Mouse (Mus musculus): Measurements from ENCODE around the gene Limk2. TPM values are rescaled to one million over a fixed set of nuclear protein-coding genes. Genes with fewer than 3 reads are reported as not detected.

Limk2 gene
- total RNA-seq (2022): 10 to 100 TPM; 10.9 to 12.5 (median 11.9) TPM

GRCm38 (mm10) chr11:3408997-3409732 is at the start of gene Limk2:
Limk2 (minus strand) TSS chr11:3409189.
- DNase-seq (ENCODE audit: low spot score in 2 of 2): peak; percentile 81 to 86

DNA sequence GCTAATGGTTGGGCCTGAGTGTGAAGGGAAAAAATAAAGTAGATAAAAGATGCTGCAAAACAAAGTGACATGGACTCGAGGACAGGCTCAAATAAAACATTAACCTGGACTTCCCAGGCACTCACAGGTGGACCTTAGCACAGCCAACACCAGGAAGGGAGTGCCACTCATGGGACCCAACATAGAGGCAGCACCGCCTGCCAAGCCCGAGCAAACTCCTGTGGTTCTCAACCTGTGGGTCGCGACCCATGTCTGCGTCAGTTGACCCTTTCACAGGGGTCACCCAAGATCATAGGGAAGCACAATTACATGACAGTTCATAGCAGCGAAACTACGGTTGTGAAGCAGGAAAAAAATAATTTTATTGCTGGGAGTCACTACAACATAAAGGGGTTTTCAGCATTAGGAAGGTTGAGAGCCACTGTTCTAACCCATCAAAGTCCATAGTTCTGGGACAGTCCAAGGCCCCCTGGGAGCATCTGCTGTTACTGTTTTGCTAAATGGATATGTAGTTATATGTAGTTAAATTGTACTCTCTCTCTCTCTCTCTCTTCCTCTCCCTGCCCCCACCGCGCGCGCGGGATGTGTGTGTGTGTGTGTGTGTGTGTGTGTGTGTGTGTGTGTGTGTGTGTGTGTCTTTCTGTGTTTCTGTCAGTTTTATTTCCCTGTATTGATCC is 49.6 kb upstream of the Limk2 start:
- no peak for DNase-seq (ENCODE audit: low spot score in 2 of 2)

DNA sequence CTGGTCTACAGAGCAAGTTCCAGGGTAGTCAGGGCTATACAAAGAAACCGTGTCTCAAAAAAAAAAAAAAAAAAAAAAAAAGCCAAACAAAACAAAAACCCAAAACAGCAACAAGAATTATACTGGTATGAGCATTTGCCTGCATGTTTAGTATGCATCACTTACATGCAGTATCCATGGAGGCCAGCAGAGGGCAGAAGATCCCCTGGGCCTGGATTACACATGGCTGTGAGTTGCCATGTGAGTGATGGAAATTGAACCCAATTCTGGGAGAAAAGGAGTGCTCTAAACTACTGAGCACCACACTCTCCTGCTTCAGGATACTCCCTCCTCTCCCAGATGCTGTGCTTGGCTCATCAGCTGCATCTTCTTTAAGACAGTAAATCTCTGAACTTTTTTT is 47.4 kb upstream of the Limk2 start:
- DNase-seq (ENCODE audit: low spot score in 2 of 2): peak; percentile 29 to 34

- DNase-seq (ENCODE audit: low spot score in 2 of 2): no peak
Observed at GRCm38 (mm10) chr11:3454506-3454905, 45.5 kb upstream of the Limk2 start.

DNA sequence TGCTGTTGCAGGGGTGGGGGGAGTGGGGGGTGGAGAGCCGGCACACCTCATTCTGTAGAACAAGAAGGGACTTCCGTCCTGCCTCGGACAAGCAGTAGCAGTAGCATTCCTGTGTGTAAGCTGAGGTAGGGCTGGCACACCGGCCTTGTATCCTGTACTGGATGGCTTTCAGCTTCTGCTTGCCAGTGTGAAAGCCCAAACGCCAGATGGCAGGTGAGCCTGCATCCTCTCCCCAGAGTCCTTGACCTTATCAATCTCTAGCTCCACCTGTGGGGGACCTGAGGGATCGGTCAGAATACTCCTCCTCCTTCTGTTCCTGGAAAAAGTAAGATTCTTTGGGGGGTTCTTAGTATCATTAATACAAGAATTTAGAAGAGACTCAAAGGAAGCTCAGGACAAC is 44.5 kb upstream of the Limk2 start:
- DNase-seq (ENCODE audit: low spot score in 2 of 2): no peak

- DNase-seq (ENCODE audit: low spot score in 2 of 2): no peak
Observed at GRCm38 (mm10) chr11:3452769-3453168, 43.8 kb upstream of the Limk2 start.

DNA sequence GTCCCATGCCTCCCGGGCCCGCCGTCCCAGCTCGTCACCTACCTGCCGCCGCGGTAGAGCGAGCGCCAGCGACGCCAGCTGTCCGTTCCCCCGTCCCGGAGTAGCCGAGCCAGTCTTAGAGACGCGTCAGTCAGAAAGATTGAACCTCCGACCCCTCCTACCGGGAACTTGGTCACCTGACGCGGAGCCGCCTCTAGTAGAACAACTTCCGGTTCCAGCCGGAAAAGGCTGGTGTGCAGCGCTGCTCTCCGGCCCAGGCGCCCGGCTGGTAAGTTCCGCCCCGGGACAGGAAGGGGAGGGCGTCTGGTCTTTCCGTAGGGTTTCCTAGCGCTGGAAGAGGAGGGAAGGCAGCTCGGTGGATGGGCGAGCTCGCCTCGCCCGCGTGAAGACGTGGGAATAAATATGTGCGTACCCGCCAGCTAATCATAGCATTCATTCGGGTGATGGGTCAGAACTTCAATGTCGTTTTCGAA is 43.2 kb upstream of the Limk2 start, which contains the start of gene Rnf185:
Gene Rnf185, minus strand, starts transcription at position 197 of the 473 bp plus-strand sequence.
- DNase-seq (ENCODE audit: low spot score in 2 of 2): peak; percentile 83 to 90

DNA sequence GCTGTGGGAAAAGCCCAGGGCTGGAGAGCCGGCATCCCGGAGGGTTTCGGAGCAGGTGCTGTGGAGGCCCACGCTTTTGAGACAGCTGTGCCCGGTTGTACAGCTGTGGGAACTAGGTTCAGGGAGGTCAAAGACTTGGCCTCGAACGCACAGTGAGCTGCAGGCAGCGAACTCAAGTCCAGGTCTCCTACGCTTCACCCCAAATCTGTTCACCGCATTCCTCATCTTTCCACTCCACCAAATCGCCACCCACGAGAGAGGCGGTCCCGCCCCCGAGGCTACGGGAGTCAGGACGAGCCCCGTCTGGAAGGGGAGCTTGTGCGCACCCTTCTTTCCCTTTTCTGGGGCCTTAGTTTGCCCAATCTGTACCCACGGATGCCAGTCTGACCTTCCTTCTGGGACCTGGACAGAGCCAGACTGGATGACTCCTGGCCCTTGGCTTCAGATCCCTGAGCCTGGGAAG is 42.7 kb upstream of the Limk2 start:
- DNase-seq (ENCODE audit: low spot score in 2 of 2): peak in 1 of 2 experiments; percentile 7

- DNase-seq (ENCODE audit: low spot score in 2 of 2): no peak
Observed at GRCm38 (mm10) chr11:3444875-3445274, 35.9 kb upstream of the Limk2 start.

GRCm38 (mm10) chr11:3443091-3443490 is 34.1 kb upstream of the Limk2 start:
- DNase-seq (ENCODE audit: low spot score in 2 of 2): no peak

- no peak for DNase-seq (ENCODE audit: low spot score in 2 of 2)
Observed at GRCm38 (mm10) chr11:3442677-3443076, 33.7 kb upstream of the Limk2 start.

DNA sequence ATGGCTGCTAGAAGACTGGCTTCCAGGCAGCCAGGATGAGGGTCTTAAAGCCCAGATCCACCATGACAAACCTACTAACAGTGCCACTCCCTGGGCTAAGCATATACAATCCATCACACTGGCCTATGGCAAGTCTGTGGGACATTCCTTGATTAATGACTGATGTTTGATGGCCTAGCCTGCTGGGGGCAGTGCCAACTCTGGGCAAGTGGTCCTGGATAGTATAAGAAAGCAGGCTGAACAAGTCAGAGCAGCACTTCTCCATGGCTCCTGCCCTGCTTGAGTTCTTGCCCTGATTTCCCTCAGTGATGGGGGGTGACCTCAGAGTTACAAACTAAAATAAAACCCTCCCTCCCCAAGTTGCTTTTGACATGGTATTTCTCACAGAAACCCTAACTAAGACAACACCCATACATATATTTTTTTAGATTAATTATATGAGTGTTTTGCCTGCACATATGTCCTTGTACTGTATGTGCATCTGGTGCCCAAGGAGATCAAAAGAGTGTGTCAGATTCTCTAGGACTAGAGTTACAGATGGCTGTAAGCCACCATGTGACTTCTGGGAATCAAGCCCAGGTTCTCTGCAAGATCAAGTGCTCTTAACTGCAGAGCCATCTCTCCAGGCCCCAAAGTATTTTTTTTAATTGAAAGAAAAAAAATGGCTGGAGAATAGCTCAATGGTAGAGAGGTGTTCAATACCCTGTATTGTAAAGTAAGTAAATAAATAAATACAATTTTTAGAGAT is 32.9 kb upstream of the Limk2 start:
- peak; percentile 20 to 21 for DNase-seq (ENCODE audit: low spot score in 2 of 2)

DNA sequence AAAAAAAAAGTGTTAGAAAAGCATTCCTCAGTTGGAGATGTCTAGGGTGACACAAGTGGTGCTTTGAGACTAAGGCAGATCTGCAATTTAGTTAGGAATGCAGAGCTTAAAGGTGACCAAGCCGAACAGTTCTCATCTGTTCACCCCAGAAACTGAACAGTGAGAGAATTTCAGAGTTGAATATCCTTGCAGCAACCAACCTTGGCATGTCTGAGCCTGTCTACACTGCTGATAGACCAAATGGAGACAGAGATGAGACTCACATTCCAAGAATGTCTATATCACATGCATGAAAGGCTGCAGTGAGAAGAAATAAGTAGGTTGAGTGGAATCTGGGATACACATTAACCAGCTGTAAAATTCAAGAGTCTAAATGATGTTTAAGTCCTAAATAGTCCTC is 28.6 kb upstream of the Limk2 start:
- no peak for DNase-seq (ENCODE audit: low spot score in 2 of 2)

GRCm38 (mm10) chr11:3433809-3434208 is 24.8 kb upstream of the Limk2 start:
- DNase-seq (ENCODE audit: low spot score in 2 of 2): no peak

DNA sequence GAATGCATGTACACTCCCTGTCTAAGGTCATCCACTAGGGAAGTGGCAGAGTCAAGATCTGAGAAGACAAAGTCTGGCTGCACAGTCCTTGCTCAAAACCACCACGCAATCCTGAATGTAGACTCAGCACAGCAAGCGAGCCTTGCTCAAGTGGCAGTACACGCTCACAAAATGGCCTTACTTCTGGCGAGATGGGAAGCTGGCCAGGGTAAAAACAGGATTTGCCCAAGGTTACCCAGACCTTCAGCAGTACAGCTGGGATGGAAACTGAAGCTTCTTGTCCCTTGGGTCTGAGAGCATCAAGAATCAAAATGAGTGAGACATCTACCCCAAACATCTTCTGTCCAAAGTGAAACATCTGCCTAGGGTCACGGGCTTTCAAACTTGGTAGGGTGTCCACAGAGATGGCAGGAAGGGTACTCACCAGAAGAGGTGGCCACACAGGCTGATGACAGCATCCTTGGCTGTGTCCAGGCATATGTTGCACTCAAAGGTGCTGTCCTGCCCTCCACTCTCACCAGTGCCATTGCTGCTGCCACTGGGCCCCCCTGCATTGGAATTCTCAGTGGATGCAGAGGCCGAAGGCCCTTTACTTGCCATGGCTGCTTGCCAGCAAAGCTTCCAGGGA is 23.1 kb upstream of the Limk2 start:
- DNase-seq (ENCODE audit: low spot score in 2 of 2): no peak

- no peak for DNase-seq (ENCODE audit: low spot score in 2 of 2)
Observed at GRCm38 (mm10) chr11:3431515-3431914, 22.5 kb upstream of the Limk2 start.

DNA sequence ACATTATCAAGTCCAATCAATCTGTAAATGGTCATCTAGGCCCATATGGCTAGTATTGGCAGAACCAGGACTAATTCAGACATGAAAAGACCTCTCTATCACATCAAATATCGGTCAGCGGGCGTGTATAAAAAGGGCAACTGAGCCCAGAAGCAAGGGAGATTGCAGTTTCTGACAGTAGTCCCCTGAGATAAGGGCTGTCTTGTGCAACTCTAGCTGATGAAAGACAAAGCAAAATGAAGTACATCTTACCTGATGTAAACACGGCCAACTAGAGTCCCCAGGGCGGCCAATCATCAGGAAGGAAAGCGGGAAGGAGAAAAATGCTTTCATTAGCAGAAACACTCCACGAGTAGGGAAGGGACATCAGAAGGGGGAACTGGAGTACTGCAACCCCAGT is 19.6 kb upstream of the Limk2 start:
- no peak for DNase-seq (ENCODE audit: low spot score in 2 of 2)

DNA sequence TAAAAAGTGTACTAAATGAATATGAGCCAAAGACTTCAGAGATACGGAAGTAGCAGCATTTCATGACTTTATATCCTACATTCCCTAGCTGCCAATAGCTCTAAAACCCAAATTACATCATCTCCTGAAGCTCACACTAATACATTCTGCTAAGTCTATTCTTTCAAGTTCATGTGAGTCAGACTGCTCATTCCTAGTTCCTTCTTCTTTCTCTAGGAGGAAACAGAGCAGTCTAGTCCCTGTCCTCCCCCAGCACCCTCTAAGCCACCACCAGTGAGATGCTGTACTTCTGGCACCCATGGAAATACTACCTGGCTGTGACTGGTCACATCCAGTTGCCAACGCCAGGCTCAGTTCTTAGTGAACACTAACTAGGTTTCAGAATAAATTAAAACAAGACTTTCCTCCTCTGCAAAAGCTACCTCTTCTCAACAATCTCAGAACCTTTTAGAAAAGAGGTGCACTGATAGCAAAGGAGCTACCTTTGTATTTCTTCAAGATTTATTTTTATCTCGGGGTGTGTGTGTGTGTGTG is 18.8 kb upstream of the Limk2 start:
- DNase-seq (ENCODE audit: low spot score in 2 of 2): no peak

GRCm38 (mm10) chr11:3422242-3422641 is 13.3 kb upstream of the Limk2 start:
- no peak for DNase-seq (ENCODE audit: low spot score in 2 of 2)

DNA sequence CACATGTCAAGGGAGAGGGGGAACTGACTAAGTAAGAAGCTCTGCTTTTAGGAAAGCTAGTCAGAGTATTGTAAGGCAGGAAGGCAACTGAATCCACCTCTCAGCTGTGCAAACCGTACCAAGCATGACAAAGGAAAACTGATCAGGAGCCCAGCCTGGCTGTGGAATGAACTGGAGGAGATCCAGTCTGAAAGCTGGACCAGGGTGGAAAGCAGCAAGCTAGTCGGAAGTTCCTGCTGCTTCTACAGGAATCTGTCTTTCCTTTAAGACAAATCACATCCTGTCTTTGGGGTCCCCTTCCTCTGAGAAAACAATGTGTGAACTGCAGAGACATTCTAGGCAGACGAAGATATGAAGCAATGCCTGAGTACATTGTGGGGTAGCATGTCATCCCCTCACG is 9.8 kb upstream of the Limk2 start:
- no peak for DNase-seq (ENCODE audit: low spot score in 2 of 2)

DNA sequence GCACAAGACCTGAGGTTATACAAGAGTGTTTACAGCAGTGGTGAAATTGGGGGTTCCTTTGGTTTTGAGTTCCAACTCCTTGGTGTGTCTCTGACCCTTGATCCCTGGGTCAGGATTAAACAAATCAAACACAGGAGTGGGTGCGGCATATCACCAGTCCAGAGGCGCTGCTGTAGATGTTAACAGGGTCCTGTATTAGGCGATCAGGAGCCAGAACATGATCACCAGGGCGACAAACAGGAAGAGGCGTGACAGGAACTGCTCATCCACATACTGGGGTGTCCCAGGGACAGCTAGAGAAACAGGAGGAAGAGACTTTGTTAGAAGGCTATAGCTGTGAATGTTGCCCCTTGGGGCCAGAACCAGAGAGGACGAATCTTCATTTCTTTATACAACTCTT is 8.8 kb upstream of the Limk2 start:
- DNase-seq (ENCODE audit: low spot score in 2 of 2): no peak
